Mouse (Mus musculus) stomach, postnatal 0 days (tissue): ENCODE data around the gene Rgs5. TPM values are rescaled to one million over a fixed set of nuclear protein-coding genes. Genes with fewer than 3 reads are reported as not detected.

Source experiments
- ATAC-seq: fragments of 200-750 bp; cut with Nextera tagmentation; 2 replicates; pipeline ENCODE4 v1.8.0; 2017; ENCODE audit not compliant: low FRiP score, low TSS enrichment
- DNase-seq: peaks from one replicate; pipeline ENCODE4 v3.0.0-alpha.2; 2016; ENCODE audit warnings: low spot score
- H3K27ac ChIP-seq: fragments of 300-500 bp; sonication (generic); replicated peaks from 2 replicates; pipeline ENCODE4 v1.5.1; 2014; ENCODE audit warnings: mild to moderate bottlenecking, control low read depth
- H3K27me3 ChIP-seq: fragments of 300-500 bp; sonication (generic); 2 replicates; pipeline ENCODE4 v1.6.1; 2014; ENCODE audit warnings: low read length; ENCODE audit not compliant: control insufficient read depth, insufficient read depth
- H3K36me3 ChIP-seq: fragments of 300-500 bp; sonication (generic); 2 replicates; pipeline ENCODE4 v1.6.1; 2014; ENCODE audit warnings: low read length, mixed read lengths; ENCODE audit not compliant: control insufficient read depth, insufficient read depth
- H3K4me1 ChIP-seq: fragments of 300-500 bp; sonication (generic); replicated peaks from 2 replicates; pipeline ENCODE4 v1.6.1; 2014; ENCODE audit warnings: antibody characterized with exemption; ENCODE audit not compliant: control insufficient read depth, insufficient read depth
- H3K4me2 ChIP-seq: fragments of 300-500 bp; sonication (generic); replicated peaks from 2 replicates; pipeline ENCODE4 v1.6.1; 2014; ENCODE audit warnings: low read depth, mild to moderate bottlenecking, control low read depth, moderate library complexity
- H3K4me3 ChIP-seq: fragments of 300-500 bp; sonication (generic); 2 replicates; pipeline ENCODE4 v1.5.1; 2014; ENCODE audit warnings: low read depth, low read length, control low read depth
- H3K9ac ChIP-seq: fragments of 300-500 bp; sonication (generic); 2 replicates; pipeline ENCODE4 v1.6.1; 2014; ENCODE audit warnings: mild to moderate bottlenecking, low read length, control low read depth, mixed read lengths
- H3K9me3 ChIP-seq: fragments of 300-500 bp; sonication (generic); 2 replicates; pipeline ENCODE4 v1.6.1; 2016; ENCODE audit warnings: low read length; ENCODE audit not compliant: control insufficient read depth
- CTCF ChIP-seq: IDR thresholded peaks from 2 replicates; pipeline ENCODE4 v1.5.1; 2016; ENCODE audit warnings: antibody characterized with exemption, low read depth, mild to moderate bottlenecking, moderate library complexity
- EP300 ChIP-seq: optimal IDR thresholded peaks from 2 replicates; pipeline ENCODE3; 2016; ENCODE audit warnings: antibody characterized with exemption
- WGBS: fragments of 180-500 bp; shearing (Covaris S2); extraction: QIAGEN DNeasy Blood & Tissue Kit; methylation state at CpG from one replicate; pipeline ENCODE4 v1.1.7; 2014; 5-methylcytosine and 5-hydroxymethylcytosine counted together
- polyA plus RNA-seq: library from polyadenylated mRNA; unstranded; fragments of >200 nt; fragmentation: Nextera tagmentation; extraction: Ambion mirVana; gene quantifications from 2 replicates; pipeline ENCODE4 v1.2.1, GENCODE M21; 2015

The Rgs5 gene
- polyA plus RNA-seq = 12.2 and 12.8 TPM in 2 replicates

DNA sequence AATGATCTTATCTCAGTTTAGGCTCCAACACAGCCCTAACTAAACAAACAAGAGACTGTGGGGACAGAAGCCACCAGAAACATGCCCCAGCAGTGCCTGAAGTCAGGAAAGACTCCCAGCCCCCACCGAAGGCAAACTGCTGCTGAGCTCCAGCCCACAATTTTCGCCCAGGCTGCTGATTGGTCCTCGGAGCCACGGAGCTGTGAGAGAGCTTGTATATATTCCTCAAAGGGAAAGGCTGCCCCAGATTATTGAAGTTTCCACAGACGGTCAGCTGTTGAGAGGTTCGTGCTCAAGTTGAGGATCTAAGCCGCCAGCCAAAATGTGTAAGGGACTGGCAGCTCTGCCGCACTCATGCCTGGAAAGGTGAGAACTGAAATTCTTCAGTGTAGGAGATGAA is at the start of gene Rgs5:
Gene Rgs5, plus strand, starts transcription at position 246 of the 400 bp plus-strand sequence.
- peak within 1 kb of the TSS; percentile 1; the same call in 1 of the 2 replicates for H3K9ac ChIP-seq
- no peaks in the 10 kb centered on the region for H3K4me1 ChIP-seq
- ATAC-seq (peak; percentile 57; the same call in 1 of the 2 replicates), DNase-seq (peak; percentile 31)
- H3K4me2 ChIP-seq = peak within 1 kb of the TSS; percentile 44
- no peaks in the 10 kb centered on the region for H3K9me3 ChIP-seq
- no peaks in the 10 kb centered on the region for H3K27me3 ChIP-seq
- TF ChIP-seq CTCF (no peak), EP300 (no peak)
- H3K36me3 ChIP-seq = no peaks in the 10 kb centered on the region
- 2% methylated on average over 8 of the region's 8 CpGs for WGBS
- peak within 1 kb of the TSS; percentile 25 for H3K4me3 ChIP-seq
- H3K27ac ChIP-seq = no peak within 1 kb of the TSS

DNA sequence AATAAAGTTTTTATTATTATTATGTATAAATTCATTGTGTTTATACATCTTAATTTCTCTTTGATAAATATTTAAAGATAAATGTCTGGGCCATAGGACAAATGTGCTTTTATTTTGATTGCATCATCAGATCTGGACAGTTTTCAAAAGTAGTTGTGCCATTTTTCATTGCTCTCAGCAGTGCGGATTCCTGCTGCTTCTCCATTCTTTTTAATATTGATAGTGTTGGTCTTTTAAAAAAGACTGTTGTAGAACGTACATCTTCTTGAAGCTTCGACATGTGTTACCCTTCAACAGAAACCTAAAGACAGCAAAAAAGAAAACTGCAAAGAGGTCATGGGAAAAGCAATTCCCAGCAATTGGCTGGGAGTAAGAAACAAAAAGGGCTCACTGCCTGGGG is 49.1 kb upstream of the Rgs5 start:
- Histone ChIP-seq H3K4me1 (no peaks in the 10 kb centered on the region), H3K27ac (no peak overlapping the region), H3K9ac (no peak overlapping the region), H3K9me3 (no peaks in the 10 kb centered on the region), H3K4me3 (no peak overlapping the region), H3K27me3 (no peaks in the 10 kb centered on the region), H3K4me2 (no peak overlapping the region), H3K36me3 (no peaks in the 10 kb centered on the region)
- TF ChIP-seq CTCF = no peak
- TF ChIP-seq EP300 = no peak
- 55% methylated on average over 3 of the region's 3 CpGs for WGBS
- DNase-seq (no peak), ATAC-seq (no peak)

DNA sequence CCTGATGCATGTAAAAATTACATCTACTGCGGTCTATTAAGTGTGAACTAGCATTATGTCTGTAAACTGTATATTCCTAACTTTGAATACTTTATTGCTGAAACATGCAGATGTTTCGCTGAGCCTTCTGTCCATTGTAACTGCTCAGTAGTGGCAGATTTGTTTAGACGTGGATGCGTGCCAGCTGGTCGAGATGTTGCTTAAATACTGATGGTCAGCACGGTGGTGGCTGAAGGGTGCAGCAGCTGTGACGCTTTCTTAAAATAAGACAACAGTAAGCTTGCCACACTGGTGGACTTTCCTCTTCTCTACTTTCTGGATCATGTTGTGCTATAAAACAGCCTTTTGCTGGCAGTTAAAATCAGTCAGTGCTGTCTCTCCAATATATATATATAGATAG is 25.6 kb upstream of the Rgs5 start:
- Histone ChIP-seq H3K4me2 (no peak overlapping the region), H3K9ac (no peak overlapping the region), H3K4me1 (no peaks in the 10 kb centered on the region), H3K9me3 (no peaks in the 10 kb centered on the region), H3K27me3 (no peaks in the 10 kb centered on the region), H3K27ac (no peak overlapping the region), H3K36me3 (no peaks in the 10 kb centered on the region), H3K4me3 (no peak overlapping the region)
- ATAC-seq (no peak), DNase-seq (no peak)
- TF ChIP-seq EP300 (no peak), CTCF (no peak)
- WGBS = 39% methylated on average over 7 of the region's 7 CpGs

DNA sequence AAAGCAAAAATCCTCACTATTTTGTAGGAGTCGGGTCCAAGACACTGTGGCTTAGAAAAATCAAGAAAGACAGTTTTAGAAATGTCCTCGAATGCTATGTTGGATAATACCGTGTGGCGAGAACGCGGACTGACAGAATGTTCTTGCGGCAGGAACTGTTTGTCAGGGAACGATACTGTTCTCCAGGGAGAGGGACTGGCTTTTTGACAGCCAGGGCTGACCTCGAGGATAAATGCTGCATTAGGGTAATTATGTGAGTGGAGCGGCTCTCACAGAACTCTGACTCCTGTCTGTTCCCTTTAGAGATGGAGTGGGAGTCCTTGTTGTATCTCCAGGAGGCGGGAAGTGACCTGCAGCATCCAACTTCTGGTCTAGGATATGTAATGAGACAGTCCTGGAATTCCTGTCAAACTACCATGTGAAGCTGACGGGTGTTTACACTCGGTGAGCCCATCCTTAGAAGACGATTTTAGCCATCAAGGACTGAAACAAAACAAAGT is 18.0 kb upstream of the Rgs5 start:
- DNase-seq (no peak), ATAC-seq (no peak)
- Histone ChIP-seq H3K27ac (no peak overlapping the region), H3K36me3 (no peaks in the 10 kb centered on the region), H3K4me3 (no peak overlapping the region), H3K4me1 (no peaks in the 10 kb centered on the region), H3K27me3 (no peaks in the 10 kb centered on the region), H3K9ac (no peak overlapping the region), H3K9me3 (no peaks in the 10 kb centered on the region), H3K4me2 (no peak overlapping the region)
- WGBS = 45% methylated on average over 14 of the region's 14 CpGs
- TF ChIP-seq CTCF = no peak
- no peak for TF ChIP-seq EP300

DNA sequence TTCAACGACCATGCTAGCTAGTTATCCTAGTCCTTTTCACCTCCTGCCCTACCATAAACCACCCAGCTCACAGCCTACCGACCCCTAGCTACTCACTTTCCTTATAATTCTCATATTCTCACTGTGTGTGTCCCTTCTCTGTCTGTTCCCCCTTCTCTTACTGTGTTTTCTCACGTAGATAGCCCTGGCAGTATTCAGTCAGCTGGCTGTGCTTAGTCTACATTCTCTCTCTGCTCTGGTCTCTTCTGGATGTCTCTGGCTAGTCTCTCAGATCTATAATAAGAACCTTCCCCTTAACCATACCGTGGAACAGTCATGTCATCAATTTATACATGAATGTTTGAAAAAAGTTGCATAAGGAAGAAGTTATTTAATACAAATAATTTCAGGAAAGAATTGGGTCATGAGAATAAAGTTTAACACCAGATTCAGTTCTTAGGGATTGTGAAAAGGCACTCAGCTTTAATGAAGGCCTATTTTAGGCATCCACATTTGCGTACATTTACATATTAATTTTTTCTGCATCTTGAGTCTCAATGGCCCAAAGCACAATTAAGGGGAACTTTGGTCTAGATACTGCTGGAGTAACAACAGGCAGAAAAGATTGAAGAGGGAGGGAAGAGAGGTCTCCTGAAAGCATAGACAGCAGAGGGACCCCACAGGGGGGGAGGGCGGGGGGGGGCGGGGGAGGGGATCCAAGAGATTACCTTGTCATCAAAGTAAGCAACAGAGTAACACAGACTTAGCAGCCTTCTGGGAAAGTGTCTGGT is 10.2 kb upstream of the Rgs5 start:
- WGBS = 67% methylated on average over 7 of the region's 7 CpGs
- Histone ChIP-seq H3K4me2 (no peak overlapping the region), H3K4me3 (no peak overlapping the region), H3K27me3 (no peaks in the 10 kb centered on the region), H3K9me3 (no peaks in the 10 kb centered on the region), H3K4me1 (no peaks in the 10 kb centered on the region), H3K36me3 (no peaks in the 10 kb centered on the region), H3K9ac (no peak overlapping the region), H3K27ac (no peak overlapping the region)
- ATAC-seq (no peak), DNase-seq (no peak)
- TF ChIP-seq CTCF = no peak
- TF ChIP-seq EP300 = no peak

DNA sequence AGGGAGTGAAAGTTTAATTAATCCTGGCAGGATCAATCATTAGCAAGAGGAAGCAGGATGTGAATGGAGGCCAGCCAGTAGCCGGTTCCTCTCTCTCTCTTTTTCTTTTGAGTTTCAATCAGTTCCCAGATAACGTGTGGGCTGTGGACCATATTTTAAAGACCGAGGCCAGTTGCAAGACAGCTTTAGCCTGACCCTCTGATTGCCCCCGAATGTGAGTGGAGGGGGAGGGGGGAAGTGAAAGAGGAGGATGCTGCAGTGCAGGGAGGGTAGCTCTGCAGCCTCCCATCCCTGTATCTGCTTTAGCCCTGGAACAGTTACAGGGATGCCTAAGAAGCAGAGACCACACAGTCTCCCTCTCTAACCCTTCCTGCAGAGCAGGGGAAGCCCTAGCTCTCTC is 4.2 kb downstream of the Rgs5 start:
- no peak overlapping the region for H3K9ac ChIP-seq
- H3K27ac ChIP-seq = no peak overlapping the region
- no peaks in the 10 kb centered on the region for H3K4me1 ChIP-seq
- ATAC-seq = no peak
- no peak overlapping the region; the same call in 1 of the 2 replicates for H3K4me3 ChIP-seq
- no peaks in the 10 kb centered on the region for H3K27me3 ChIP-seq
- WGBS = 4% methylated on average over 4 of the region's 4 CpGs
- DNase-seq = no peak
- TF ChIP-seq EP300 = no peak
- TF ChIP-seq CTCF = no peak
- H3K36me3 ChIP-seq = no peaks in the 10 kb centered on the region
- H3K9me3 ChIP-seq = no peaks in the 10 kb centered on the region
- H3K4me2 ChIP-seq = no peak overlapping the region; the same call in 1 of the 2 replicates
